Mouse (Mus musculus) lung, adult 2 months (tissue): Measurements from ENCODE around the gene Zbtb4. TPM values are rescaled to one million over a fixed set of nuclear protein-coding genes. Genes with fewer than 3 reads are reported as not detected.

ENCODE experiments used
- DNase-seq: peaks from one replicate; pipeline ENCODE4 v3.0.0; 2022
- H3K4me1 ChIP-seq: fragments of 200-500 bp; 2 replicates; pipeline ENCODE4 v1.6.1; 2011; ENCODE audit warnings: low read length; ENCODE audit not compliant: control insufficient read depth, insufficient read depth
- H3K4me3 ChIP-seq: fragments of 200-500 bp; replicated peaks from 2 replicates; pipeline ENCODE3; 2011; ENCODE audit warnings: low read depth, mild to moderate bottlenecking, control low read depth, low read length; ENCODE audit errors: extremely low read depth
- CTCF ChIP-seq: fragments of 200-500 bp; IDR thresholded peaks from 2 replicates; pipeline ENCODE4 v1.5.1; 2011; ENCODE audit warnings: mild to moderate bottlenecking, low read length, control low read depth; ENCODE audit not compliant: insufficient read depth
- POLR2A ChIP-seq: fragments of 200-500 bp; IDR thresholded peaks from 2 replicates; pipeline ENCODE4 v1.6.1; 2011; ENCODE audit warnings: low read depth, mild to moderate bottlenecking, control low read depth, low read length, borderline replicate concordance; ENCODE audit errors: extremely low read depth
- WGBS: fragments of 180-500 bp; shearing (Covaris S2); methylation state at CpG from one replicate; pipeline ENCODE4 v1.1.7; 2018; 5-methylcytosine and 5-hydroxymethylcytosine counted together
- polyA plus RNA-seq: library from polyadenylated mRNA; depleted of rRNA; stranded (reverse); fragments of >200 nt; gene quantifications from 2 replicates; pipeline ENCODE4 v1.2.3, GENCODE M21; 2012

The Zbtb4 gene
- polyA plus RNA-seq, 1 experiment = 104 TPM

DNA sequence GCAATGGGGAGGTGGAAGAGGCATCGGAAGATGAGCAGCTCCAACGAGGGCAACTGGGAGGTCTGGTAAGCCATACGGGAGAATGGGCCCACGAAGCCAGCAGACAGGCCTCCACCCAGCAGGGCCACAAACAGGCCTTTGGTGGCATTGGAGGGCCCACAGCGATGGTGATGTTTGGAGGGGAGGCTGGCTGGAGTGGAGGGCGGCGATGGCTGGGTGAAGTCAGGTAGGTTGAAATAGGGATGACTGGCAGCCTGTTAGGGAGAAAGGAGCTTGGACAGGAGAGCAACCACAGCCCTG is 4.9 kb upstream of the Zbtb4 start:
- 95% methylated on average over 7 of the region's 7 CpGs for WGBS

DNA sequence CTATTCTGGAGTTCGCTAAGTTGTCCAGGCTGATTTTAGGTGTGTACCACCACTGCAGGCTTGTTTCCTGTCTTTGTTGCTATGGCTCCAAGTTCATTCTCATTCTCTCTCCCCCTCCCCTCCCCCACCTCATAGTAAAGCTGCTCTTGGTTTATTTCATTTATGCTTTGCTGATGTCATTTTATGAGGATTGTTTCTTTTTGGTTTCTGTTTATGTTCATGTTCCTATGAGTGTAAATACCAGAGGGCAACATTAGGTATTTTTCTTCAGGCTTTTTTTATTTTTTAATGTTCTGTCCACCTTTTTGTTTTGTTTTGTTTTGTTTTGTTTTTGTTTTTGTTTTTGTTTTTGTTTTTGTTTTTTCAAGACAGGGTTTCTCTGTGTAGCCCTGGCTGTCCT is 3.8 kb upstream of the Zbtb4 start, which contains the start of gene Slc35g3:
Gene Slc35g3, minus strand, starts transcription at position 101 of the 400 bp plus-strand sequence.
- Histone ChIP-seq H3K4me3 (no peak within 1 kb of the TSS), H3K4me1 (peaks cover 8% of the 10 kb centered on the region)
- DNase-seq = no peak
- TF ChIP-seq CTCF (no peak), POLR2A (no peak)
- WGBS = 40% methylated on average over 1 of the region's 1 CpGs

More for the DNA sequence above, 4.9 kb upstream of the Zbtb4 start:
- H3K4me1 ChIP-seq = peaks cover 11% of the 10 kb centered on the region
- no peak overlapping the region for H3K4me3 ChIP-seq
- TF ChIP-seq POLR2A = no peak
- no peak for TF ChIP-seq CTCF
- no peak for DNase-seq

GRCm38 (mm10) chr11:69763551-69763950 is 2.2 kb upstream of the Zbtb4 start:
- no peak for DNase-seq
- peaks cover 17% of the 10 kb centered on the region for H3K4me1 ChIP-seq
- no peak for TF ChIP-seq POLR2A
- peak; percentile 38; the same call in 1 of the 2 replicates for TF ChIP-seq CTCF
- no peak overlapping the region for H3K4me3 ChIP-seq
- 82% methylated on average over 7 of the region's 7 CpGs for WGBS

- TF ChIP-seq POLR2A (peak; percentile 60; the same call in 1 of the 2 replicates), CTCF (no peak)
- peak overlapping the region; percentile 99 for H3K4me3 ChIP-seq
- peaks cover 17% of the 10 kb centered on the region for H3K4me1 ChIP-seq
- peak; percentile 78 for DNase-seq
- whole genome bisulfite sequencing = under 1% methylated on average over 36 of the region's 37 CpGs
These were observed 456 bp downstream of the Zbtb4 start for GRCm38 (mm10) chr11:69766126-69766609.

GRCm38 (mm10) chr11:69766872-69767624 is 1.3 kb downstream of the Zbtb4 start:
- Histone ChIP-seq H3K4me3 (peak overlapping the region; percentile 99), H3K4me1 (peaks cover 17% of the 10 kb centered on the region)
- DNase-seq = peak; percentile 42
- TF ChIP-seq CTCF = no peak
- TF ChIP-seq POLR2A = peak; percentile 33; the same call in 1 of the 2 replicates
- 22% methylated on average over 13 of the region's 13 CpGs for WGBS

DNA sequence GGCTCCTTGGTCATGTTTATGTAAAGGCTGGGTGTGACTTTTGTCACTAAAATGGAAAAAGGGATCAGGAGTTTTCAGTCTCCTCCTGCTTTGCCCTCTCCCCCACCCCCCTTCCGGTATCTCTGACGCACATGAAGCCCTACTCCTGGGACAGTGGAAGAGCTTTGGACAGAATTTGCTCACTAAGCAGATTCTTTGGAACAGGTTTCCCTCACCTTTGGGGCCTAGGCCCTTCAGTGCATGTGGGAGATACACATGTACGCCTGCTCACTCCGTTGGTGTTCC is 1.9 kb downstream of the Zbtb4 start:
- no peak for TF ChIP-seq CTCF
- TF ChIP-seq POLR2A = no peak
- H3K4me3 ChIP-seq = peak overlapping the region; percentile 99
- WGBS = 24% methylated on average over 4 of the region's 4 CpGs
- DNase-seq = no peak
- peaks cover 17% of the 10 kb centered on the region for H3K4me1 ChIP-seq

- no peak for TF ChIP-seq CTCF
- no peak for TF ChIP-seq POLR2A
- no peak for DNase-seq
- WGBS = 69% methylated on average over 5 of the region's 5 CpGs
- Histone ChIP-seq H3K4me1 (no peaks in the 10 kb centered on the region), H3K4me3 (no peak overlapping the region)
These were observed 9.2 kb downstream of the Zbtb4 start for GRCm38 (mm10) chr11:69774961-69775360.

DNA sequence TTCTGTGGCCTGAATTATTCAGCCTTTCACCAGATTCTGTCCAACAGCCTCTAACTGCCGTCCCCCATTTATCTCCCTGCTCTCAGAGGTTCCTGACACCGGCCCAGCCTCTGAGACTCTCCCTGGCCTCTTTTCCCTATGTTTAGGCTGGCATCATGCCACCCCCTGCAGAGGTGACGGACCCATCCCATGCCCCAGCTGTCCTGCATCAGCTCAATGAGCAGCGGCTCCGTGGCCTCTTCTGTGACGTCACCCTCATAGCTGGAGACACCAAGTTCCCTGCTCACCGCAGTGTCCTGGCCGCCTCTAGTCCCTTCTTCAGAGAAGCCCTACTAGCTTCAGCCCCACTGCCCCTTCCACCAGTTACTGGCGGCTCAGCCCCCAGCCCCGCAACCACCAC is 10.0 kb downstream of the Zbtb4 start:
- Histone ChIP-seq H3K4me1 (no peaks in the 10 kb centered on the region), H3K4me3 (no peak overlapping the region)
- TF ChIP-seq CTCF (no peak), POLR2A (no peak)
- DNase-seq = no peak
- WGBS = 66% methylated on average over 10 of the region's 10 CpGs

GRCm38 (mm10) chr11:69776488-69776887 is 10.8 kb downstream of the Zbtb4 start:
- no peak overlapping the region for H3K4me3 ChIP-seq
- WGBS = 82% methylated on average over 20 of the region's 20 CpGs
- DNase-seq = no peak
- no peak for TF ChIP-seq POLR2A
- TF ChIP-seq CTCF = no peak
- H3K4me1 ChIP-seq = no peaks in the 10 kb centered on the region

- DNase-seq = no peak
- 66% methylated on average over 26 of the region's 26 CpGs for WGBS
These were observed 12.0 kb downstream of the Zbtb4 start for GRCm38 (mm10) chr11:69777504-69778257.

More at GRCm38 (mm10) chr11:69777504-69778257, 12.0 kb downstream of the Zbtb4 start:
- no peak for TF ChIP-seq CTCF
- no peak for TF ChIP-seq POLR2A
- H3K4me1 ChIP-seq = no peaks in the 10 kb centered on the region; the same call in 1 of the 2 replicates
- H3K4me3 ChIP-seq = no peak overlapping the region
